Mouse (Mus musculus) MEL (cell line): ENCODE results near the gene Aifm3. TPM values are rescaled to one million over a fixed set of nuclear protein-coding genes. Genes with fewer than 3 reads are reported as not detected.

ENCODE experiments used
- DNase-seq: peaks from one replicate; pipeline ENCODE4 v3.0.0; 2011; ENCODE audit warnings: low read depth, low spot score
- H3K27ac ChIP-seq: 2 replicates; pipeline ENCODE4 v1.5.1; 2012; ENCODE audit warnings: low read depth, mild to moderate bottlenecking, control low read depth, low read length, moderate library complexity; ENCODE audit not compliant: control insufficient read depth
- H3K27me3 ChIP-seq, 2 experiments: fragments of 150-350 bp in 1 of 2; sonication (generic) in 1 of 2; 2 replicates each; pipeline ENCODE4 v1.6.1; 2012; ENCODE audit warnings: low read length in 2 of 2, mild to moderate bottlenecking in 2 of 2, improper control_type of control experiment in 1 of 2, moderate library complexity in 1 of 2; ENCODE audit not compliant: insufficient read depth in 2 of 2, control insufficient read depth in 1 of 2
- H3K36me3 ChIP-seq, 2 experiments: 2 replicates each; pipeline ENCODE4 v1.6.1; 2012 to 2014; ENCODE audit warnings: low read length in 2 of 2, improper control_type of control experiment in 1 of 2, inconsistent platforms in 1 of 2, mild to moderate bottlenecking in 1 of 2; ENCODE audit not compliant: insufficient read depth in 2 of 2, control insufficient read depth in 1 of 2
- H3K4me1 ChIP-seq, 2 experiments: fragments of 150-350 bp in 1 of 2; sonication (generic) in 1 of 2; 2 replicates each; pipeline ENCODE4 v1.6.1; 2012; ENCODE audit warnings: low read length in 2 of 2, improper control_type of control experiment in 1 of 2, mild to moderate bottlenecking in 1 of 2; ENCODE audit not compliant: insufficient read depth in 2 of 2, control insufficient read depth in 1 of 2
- H3K4me3 ChIP-seq, 2 experiments: fragments of 150-350 bp in 1 of 2; sonication (generic) in 1 of 2; 2 replicates each; pipeline ENCODE4 v1.5.1; 2012; ENCODE audit warnings: low read depth in 2 of 2, low read length in 2 of 2, mild to moderate bottlenecking in 2 of 2, moderate library complexity in 2 of 2, control low read depth in 1 of 2, improper control_type of control experiment in 1 of 2; ENCODE audit not compliant: control insufficient read depth in 1 of 2, insufficient read depth in 1 of 2
- H3K79me2 ChIP-seq: 2 replicates; pipeline ENCODE4 v1.6.1; 2012; ENCODE audit warnings: mild to moderate bottlenecking, low read length, moderate library complexity; ENCODE audit not compliant: control insufficient read depth, poor library complexity, insufficient read depth
- H3K9ac ChIP-seq: 2 replicates; pipeline ENCODE4 v1.6.1; 2012; ENCODE audit warnings: low read depth, mild to moderate bottlenecking, control low read depth, low read length, moderate library complexity; ENCODE audit not compliant: control insufficient read depth, poor library complexity, severe bottlenecking
- H3K9me3 ChIP-seq: fragments of 150-350 bp; sonication (generic); replicated peaks from 2 replicates; pipeline ENCODE4 v1.6.1; 2012; ENCODE audit warnings: mild to moderate bottlenecking, low read length, improper control_type of control experiment, moderate library complexity; ENCODE audit not compliant: insufficient read depth
- BHLHE40 ChIP-seq: IDR thresholded peaks from 2 replicates; pipeline ENCODE4 v1.6.1; 2012; ENCODE audit warnings: low read depth, mild to moderate bottlenecking, inconsistent platforms, low read length, improper control_type of control experiment, borderline replicate concordance
- CTCF ChIP-seq, 3 experiments: IDR thresholded peaks in 2 of 3; conservative IDR thresholded peaks in 1 of 3; 2 replicates each; pipeline ENCODE4 v1.5.1; 2011 to 2012; ENCODE audit warnings: low read length in 3 of 3, low read depth in 2 of 3, mild to moderate bottlenecking in 2 of 3, improper control_type of control experiment in 1 of 3, inconsistent platforms in 1 of 3, mixed read lengths in 1 of 3, moderate library complexity in 1 of 3; ENCODE audit not compliant: control insufficient read depth in 1 of 3, insufficient read depth in 1 of 3, poor library complexity in 1 of 3, severe bottlenecking in 1 of 3
- GABPA ChIP-seq: IDR thresholded peaks from 2 replicates; pipeline ENCODE4 v1.6.1; 2012; ENCODE audit warnings: low read depth, mild to moderate bottlenecking, inconsistent platforms, low read length, improper control_type of control experiment, moderate library complexity
- HCFC1 ChIP-seq: IDR thresholded peaks from 2 replicates; pipeline ENCODE4 v1.6.1; 2012; ENCODE audit warnings: low read depth, mild to moderate bottlenecking, inconsistent platforms, low read length, improper control_type of control experiment, moderate library complexity
- MAFK ChIP-seq: IDR thresholded peaks from 2 replicates; pipeline ENCODE4 v1.6.1; 2011; ENCODE audit warnings: low read depth, mild to moderate bottlenecking, low read length, improper control_type of control experiment, borderline replicate concordance
- MAZ ChIP-seq: IDR thresholded peaks from 2 replicates; pipeline ENCODE4 v1.6.1; 2012; ENCODE audit warnings: low read depth, mild to moderate bottlenecking, inconsistent platforms, low read length, improper control_type of control experiment
- MEF2A ChIP-seq: IDR thresholded peaks from 2 replicates; pipeline ENCODE4 v1.6.1; 2014; ENCODE audit warnings: low read depth, mild to moderate bottlenecking, inconsistent platforms, low read length, improper control_type of control experiment; ENCODE audit not compliant: poor library complexity, insufficient replicate concordance, severe bottlenecking; ENCODE audit errors: extremely low read depth
- MXI1 ChIP-seq: IDR thresholded peaks from 2 replicates; pipeline ENCODE4 v1.6.1; 2011; ENCODE audit warnings: mild to moderate bottlenecking, low read depth, low read length, improper control_type of control experiment
- NELFE ChIP-seq: IDR thresholded peaks from 2 replicates; pipeline ENCODE4 v1.6.1; 2011; ENCODE audit warnings: low read depth, low read length, improper control_type of control experiment
- POLR2A ChIP-seq, 2 experiments: IDR thresholded peaks; 2 replicates each; pipeline ENCODE4 v1.6.1; 2011 to 2012; ENCODE audit warnings: low read length in 2 of 2, mild to moderate bottlenecking in 2 of 2, control low read depth in 1 of 2, improper control_type of control experiment in 1 of 2, low read depth in 1 of 2, moderate library complexity in 1 of 2; ENCODE audit not compliant: control insufficient read depth in 1 of 2, insufficient read depth in 1 of 2, poor library complexity in 1 of 2
- POLR2AphosphoS2 ChIP-seq: IDR thresholded peaks from 2 replicates; pipeline ENCODE4 v1.6.1; 2011; ENCODE audit warnings: low read length, improper control_type of control experiment
- RCOR1 ChIP-seq: IDR thresholded peaks from 2 replicates; pipeline ENCODE4 v1.6.1; 2012; ENCODE audit warnings: low read depth, mild to moderate bottlenecking, inconsistent platforms, low read length, improper control_type of control experiment
- SIN3A ChIP-seq: IDR thresholded peaks from 2 replicates; pipeline ENCODE4 v1.6.1; 2012; ENCODE audit warnings: low read length, improper control_type of control experiment, inconsistent platforms
- SMC3 ChIP-seq: IDR thresholded peaks from 2 replicates; pipeline ENCODE4 v1.6.1; 2011; ENCODE audit warnings: low read depth, low read length, improper control_type of control experiment
- TBP ChIP-seq: IDR thresholded peaks from 2 replicates; pipeline ENCODE4 v1.8.0; 2011; ENCODE audit warnings: low read depth, low read length, improper control_type of control experiment
- TCF12 ChIP-seq: IDR thresholded peaks from 2 replicates; pipeline ENCODE4 v1.6.1; 2014; ENCODE audit warnings: low read depth, mild to moderate bottlenecking, inconsistent platforms, low read length, improper control_type of control experiment, moderate library complexity
- UBTF ChIP-seq: IDR thresholded peaks from 2 replicates; pipeline ENCODE4 v1.6.1; 2012; ENCODE audit warnings: low read depth, mild to moderate bottlenecking, inconsistent platforms, low read length, improper control_type of control experiment, moderate library complexity, borderline replicate concordance; ENCODE audit not compliant: insufficient read depth
- USF1 ChIP-seq: IDR thresholded peaks from 2 replicates; pipeline ENCODE4 v1.6.1; 2014; ENCODE audit warnings: low read depth, mild to moderate bottlenecking, inconsistent platforms, low read length, improper control_type of control experiment, moderate library complexity
- USF2 ChIP-seq, 2 experiments: IDR thresholded peaks; 2 replicates each; pipeline ENCODE4 v1.6.1; 2011 to 2012; ENCODE audit warnings: improper control_type of control experiment in 2 of 2, low read length in 2 of 2, borderline replicate concordance in 1 of 2, inconsistent platforms in 1 of 2, low read depth in 1 of 2, mild to moderate bottlenecking in 1 of 2; ENCODE audit not compliant: insufficient read depth in 1 of 2
- ZMIZ1 ChIP-seq: IDR thresholded peaks from 2 replicates; pipeline ENCODE4 v1.6.1; 2012; ENCODE audit warnings: low read depth, mild to moderate bottlenecking, inconsistent platforms, low read length, improper control_type of control experiment, moderate library complexity
- polyA plus RNA-seq, 2 experiments: library from polyadenylated mRNA; stranded (reverse) in 1 of 2; unstranded in 1 of 2; fragments of >175 nt in 1 of 2; fragments of >200 nt in 1 of 2; gene quantifications; 2 replicates each; pipeline versions ENCODE4 v1.2.1 to v1.2.4; 2012; ENCODE audit warnings: low replicate concordance in 2 of 2, low read depth in 1 of 2; ENCODE audit not compliant: insufficient read length in 2 of 2, insufficient read depth in 1 of 2, missing spikeins in 1 of 2
- total RNA-seq: library from RNA; depleted of rRNA; stranded (reverse); fragments of 300-350 nt; gene quantifications from 2 replicates; pipeline ENCODE4 v1.2.3, GENCODE M21; 2012

Aifm3 gene
- total and polyA plus RNA-seq, 3 experiments = 0.23 to 0.52 TPM; not detected in 1

- peaks cover 0 to 1% of the 10 kb centered on the region in 2 experiments; a peak in 1 of 4 replicates for H3K36me3 ChIP-seq
- TF ChIP-seq BHLHE40 (no peak), ZMIZ1 (no peak), USF2 (IDR thresholded peaks at IDR 0.05; ENCODE audit: borderline replicate concordance in 1 of 2, insufficient read depth in 1 of 2, low read depth in 1 of 2, low read length in 2 of 2) (no peak), GABPA (no peak), POLR2A (IDR thresholded peaks at IDR 0.05; ENCODE audit: control insufficient read depth in 1 of 2, insufficient read depth in 1 of 2, low read depth in 1 of 2, low read length in 2 of 2, poor library complexity in 1 of 2) (no peak)
- TF ChIP-seq, all 39 proteins: peak for 0
- Histone ChIP-seq H3K4me3 (no peak overlapping the region), H3K9me3 (no peaks in the 10 kb centered on the region), H3K27me3 (no peaks in the 10 kb centered on the region), H3K79me2 (no peaks in the 10 kb centered on the region), H3K4me1 (no peaks in the 10 kb centered on the region), H3K27ac (no peak overlapping the region), H3K9ac (no peak overlapping the region)
- no peak for DNase-seq
These were observed 29.5 kb downstream of the Aifm3 start for GRCm38 (mm10) chr16:17518910-17519309.

GRCm38 (mm10) chr16:17524156-17524555, 34.7 kb downstream of the Aifm3 start:
- TF ChIP-seq RCOR1 = no peak
- no peak for TF ChIP-seq UBTF
- TF ChIP-seq HCFC1 = no peak
- TF ChIP-seq SIN3A = no peak
- no peak for TF ChIP-seq SMC3
- TF ChIP-seq CTCF (IDR thresholded peaks at IDR 0.05 in 2 of 3, conservative IDR thresholded peaks at IDR 0.05 in 1 of 3; ENCODE audit: control insufficient read depth in 1 of 3, insufficient read depth in 1 of 3, low read depth in 2 of 3, low read length in 3 of 3, poor library complexity in 1 of 3, severe bottlenecking in 1 of 3) = no peak
- no peak for TF ChIP-seq MAZ
- TF ChIP-seq NELFE = no peak
- no peak for TF ChIP-seq MAFK
- TF ChIP-seq USF1 = no peak
- no peak for TF ChIP-seq ZMIZ1
- TF ChIP-seq POLR2AphosphoS2 = no peak
- TF ChIP-seq TCF12 = no peak
- TF ChIP-seq POLR2A (IDR thresholded peaks at IDR 0.05; ENCODE audit: control insufficient read depth in 1 of 2, insufficient read depth in 1 of 2, low read depth in 1 of 2, low read length in 2 of 2, poor library complexity in 1 of 2) = no peak
- no peak for TF ChIP-seq MEF2A
- no peak for TF ChIP-seq MXI1
- TF ChIP-seq TBP = no peak
- H3K36me3 ChIP-seq = peaks cover 0 to under 1% of the 10 kb centered on the region in 2 experiments; a peak in 1 of 4 replicates
- peaks cover 3% of the 10 kb centered on the region; the same call in 1 of the 2 replicates for H3K79me2 ChIP-seq
- no peak overlapping the region for H3K4me3 ChIP-seq
- H3K27me3 ChIP-seq = no peaks in the 10 kb centered on the region
- H3K27ac ChIP-seq = no peak overlapping the region
- H3K9ac ChIP-seq = no peak overlapping the region
- no peaks in the 10 kb centered on the region for H3K9me3 ChIP-seq
- no peak for DNase-seq
- H3K4me1 ChIP-seq = no peaks in the 10 kb centered on the region
